Mouse (Mus musculus) bone marrow macrophage, adult 2 months (primary cell): ENCODE data around the gene 2310079G19Rik.

Source experiments
- CTCF ChIP-seq: IDR thresholded peaks from 2 replicates; pipeline ENCODE4 v1.5.1; 2012; ENCODE audit warnings: low read depth, mild to moderate bottlenecking, low read length, moderate library complexity
- POLR2A ChIP-seq: IDR thresholded peaks from 2 replicates; pipeline ENCODE4 v1.6.1; 2012; ENCODE audit warnings: mild to moderate bottlenecking, low read depth, low read length, borderline replicate concordance

DNA sequence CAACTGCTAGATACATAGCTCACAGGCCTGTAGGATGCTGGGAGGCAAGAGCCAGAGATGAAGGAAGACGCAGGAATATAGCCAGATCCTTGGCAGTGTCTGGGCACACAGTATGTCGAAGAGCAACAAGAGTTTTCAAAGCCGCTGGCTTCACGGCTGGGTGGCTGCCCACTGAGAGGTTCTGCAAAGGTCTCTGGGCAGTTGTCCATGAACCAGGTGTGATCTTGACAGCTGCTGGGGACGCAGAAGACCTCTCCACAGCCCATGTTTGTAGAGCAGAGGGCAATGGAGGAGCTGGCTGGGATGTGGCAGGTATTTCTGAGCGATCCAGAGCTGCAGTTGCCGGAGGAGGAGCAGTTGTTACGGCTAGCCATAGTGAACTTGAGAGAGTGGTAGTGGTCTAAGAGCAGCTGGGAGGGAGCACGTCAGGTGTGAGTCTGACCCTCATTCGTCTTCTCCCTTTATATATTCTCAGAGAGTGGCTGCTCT is 19.9 kb upstream of the 2310079G19Rik start, which contains the start of gene Krtap26-1:
- TF ChIP-seq CTCF (no peak), POLR2A (no peak)
